Mouse (Mus musculus) MEL (cell line): Measurements from ENCODE around the gene Unc13a.

ENCODE experiments used
- CTCF ChIP-seq, 3 experiments: IDR thresholded peaks in 2 of 3; conservative IDR thresholded peaks in 1 of 3; 2 replicates each; pipeline ENCODE4 v1.5.1; 2011 to 2012; ENCODE audit warnings: low read length in 3 of 3, low read depth in 2 of 3, mild to moderate bottlenecking in 2 of 3, improper control_type of control experiment in 1 of 3, inconsistent platforms in 1 of 3, mixed read lengths in 1 of 3, moderate library complexity in 1 of 3; ENCODE audit not compliant: control insufficient read depth in 1 of 3, insufficient read depth in 1 of 3, poor library complexity in 1 of 3, severe bottlenecking in 1 of 3
- TAL1 ChIP-seq: IDR thresholded peaks from 2 replicates; pipeline ENCODE4 v1.6.1; 2012; ENCODE audit warnings: mild to moderate bottlenecking, inconsistent platforms, low read length, moderate library complexity, mixed read lengths

- TF ChIP-seq CTCF (IDR thresholded peaks at IDR 0.05 in 2 of 3, conservative IDR thresholded peaks at IDR 0.05 in 1 of 3; ENCODE audit: control insufficient read depth in 1 of 3, insufficient read depth in 1 of 3, low read depth in 2 of 3, low read length in 3 of 3, poor library complexity in 1 of 3, severe bottlenecking in 1 of 3) (no peak), TAL1 (no peak)
Measured at GRCm38 (mm10) chr8:71588762-71589161, 82.8 kb downstream of the Unc13a start.
